Mouse (Mus musculus): ENCODE data around the gene Dnm3. TPM values are rescaled to one million over a fixed set of nuclear protein-coding genes. Genes with fewer than 3 reads are reported as not detected.

Dnm3 gene
- total RNA-seq, 1 experiment, result 0.49 TPM

DNA sequence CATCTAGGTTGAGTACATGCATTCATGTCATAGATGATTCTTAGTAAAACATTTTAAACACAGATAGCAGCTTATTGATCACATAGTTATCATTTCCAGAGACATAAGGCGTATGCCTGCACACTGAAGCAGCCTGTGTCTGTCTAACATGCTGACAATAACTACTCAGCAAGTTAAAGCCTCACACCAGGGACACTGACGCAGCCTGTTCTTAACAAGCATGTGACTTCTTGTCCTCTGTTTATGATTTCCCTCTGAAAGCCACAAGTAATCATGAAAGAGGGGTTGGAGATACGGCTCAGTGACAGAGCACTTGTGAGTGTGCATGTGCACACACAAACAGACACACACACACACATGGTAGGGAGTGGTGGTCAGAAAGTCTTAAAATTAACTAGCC, 294.4 kb downstream of the Dnm3 start:
- Histone ChIP-seq H3K36me3 (ENCODE audit: control insufficient read depth, insufficient read depth, low read length, poor library complexity, severe bottlenecking) (no peaks in the 10 kb centered on the region), H3K27ac (ENCODE audit: insufficient read depth, low read depth, low read length, poor library complexity, severe bottlenecking) (no peak overlapping the region), H3K4me1 (ENCODE audit: control insufficient read depth in 2 of 2, insufficient read depth in 2 of 2, low read length in 2 of 2, poor library complexity in 1 of 2) (no peaks in the 10 kb centered on the region), H3K9ac (ENCODE audit: insufficient read depth, low read depth, low read length, poor library complexity, severe bottlenecking) (no peak overlapping the region), H3K9me3 (ENCODE audit: control insufficient read depth, insufficient read depth, low read depth, low read length) (no peaks in the 10 kb centered on the region), H3K4me3 (ENCODE audit: insufficient read depth in 1 of 2, low read depth in 1 of 2, low read length in 2 of 2, poor library complexity in 1 of 2, severe bottlenecking in 1 of 2) (no peak overlapping the region)
- in situ Hi-C loops (cut with MboI; ENCODE audit: low sequenced_read_pairs in 2 of 2, unreplicated experiment in 2 of 2), result no loop called here
- no peak for TF ChIP-seq HCFC1 (IDR thresholded peaks at IDR 0.05; ENCODE audit: borderline replicate concordance, insufficient read depth, low read length)
- no peak for TF ChIP-seq ZC3H11A (IDR thresholded peaks at IDR 0.05; ENCODE audit: borderline replicate concordance, low read depth, low read length)
- no peak for TF ChIP-seq CHD2 (IDR thresholded peaks at IDR 0.05; ENCODE audit: low read depth, low read length)
- TF ChIP-seq MAFK (IDR thresholded peaks at IDR 0.05; ENCODE audit: insufficient read depth, low read depth, low read length), result no peak
- TF ChIP-seq ZNF384 (IDR thresholded peaks at IDR 0.05; ENCODE audit: low read depth, low read length), result no peak
- DNase-seq (ENCODE audit: low read depth, low spot score), result no peak

DNA sequence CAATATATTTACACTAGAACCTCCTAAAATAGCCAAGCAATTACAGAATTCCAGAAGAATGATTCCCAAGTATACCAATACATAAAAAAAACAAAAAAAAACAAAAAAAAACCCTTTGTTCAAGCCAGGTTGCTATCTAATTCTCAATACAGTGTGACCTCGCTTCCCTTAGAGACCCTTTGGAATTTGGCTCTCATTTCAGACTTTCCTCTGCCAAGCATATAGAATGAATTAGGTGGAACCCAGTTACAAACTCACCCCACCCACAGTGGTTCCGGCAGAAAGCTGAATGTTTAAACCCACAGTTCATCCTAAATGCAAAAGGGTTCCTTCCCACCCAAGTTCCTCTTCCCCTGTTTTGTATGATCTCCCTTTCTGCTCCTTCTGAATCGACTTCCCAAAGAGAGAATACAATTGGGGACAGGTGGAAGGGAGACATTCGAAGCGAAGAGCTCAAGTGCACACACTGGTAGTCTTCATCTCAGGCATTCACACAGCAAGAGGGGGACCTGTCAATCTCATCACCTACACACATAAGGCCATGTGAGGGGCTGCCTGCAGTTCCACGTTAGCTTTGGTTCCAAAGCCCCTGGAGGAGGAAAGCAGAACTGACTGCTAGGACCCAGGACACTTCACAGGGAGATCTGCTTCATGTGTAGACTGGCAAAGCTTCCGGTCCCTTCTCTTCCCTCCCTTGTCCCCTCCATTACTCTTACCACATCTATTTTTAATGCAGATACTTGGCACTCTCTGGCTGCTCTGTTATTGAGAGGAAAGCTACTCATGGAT, 296.5 kb downstream of the Dnm3 start:
- no peak for DNase-seq (ENCODE audit: low read depth, low spot score)
- Histone ChIP-seq H3K9me3 (ENCODE audit: control insufficient read depth, insufficient read depth, low read depth, low read length) (no peaks in the 10 kb centered on the region), H3K36me3 (ENCODE audit: control insufficient read depth, insufficient read depth, low read length, poor library complexity, severe bottlenecking) (no peaks in the 10 kb centered on the region), H3K9ac (ENCODE audit: insufficient read depth, low read depth, low read length, poor library complexity, severe bottlenecking) (no peak overlapping the region), H3K4me3 (ENCODE audit: insufficient read depth in 1 of 2, low read depth in 1 of 2, low read length in 2 of 2, poor library complexity in 1 of 2, severe bottlenecking in 1 of 2) (no peak overlapping the region), H3K27ac (ENCODE audit: insufficient read depth, low read depth, low read length, poor library complexity, severe bottlenecking) (no peak overlapping the region), H3K4me1 (ENCODE audit: control insufficient read depth in 2 of 2, insufficient read depth in 2 of 2, low read length in 2 of 2, poor library complexity in 1 of 2) (no peaks in the 10 kb centered on the region)
- in situ Hi-C loops (cut with MboI; ENCODE audit: low sequenced_read_pairs in 2 of 2, unreplicated experiment in 2 of 2), result no loop called here
- TF ChIP-seq MAFK (IDR thresholded peaks at IDR 0.05; ENCODE audit: insufficient read depth, low read depth, low read length) (no peak), CHD2 (IDR thresholded peaks at IDR 0.05; ENCODE audit: low read depth, low read length) (no peak), ZNF384 (IDR thresholded peaks at IDR 0.05; ENCODE audit: low read depth, low read length) (no peak), HCFC1 (IDR thresholded peaks at IDR 0.05; ENCODE audit: borderline replicate concordance, insufficient read depth, low read length) (no peak), ZC3H11A (IDR thresholded peaks at IDR 0.05; ENCODE audit: borderline replicate concordance, low read depth, low read length) (no peak)

DNA sequence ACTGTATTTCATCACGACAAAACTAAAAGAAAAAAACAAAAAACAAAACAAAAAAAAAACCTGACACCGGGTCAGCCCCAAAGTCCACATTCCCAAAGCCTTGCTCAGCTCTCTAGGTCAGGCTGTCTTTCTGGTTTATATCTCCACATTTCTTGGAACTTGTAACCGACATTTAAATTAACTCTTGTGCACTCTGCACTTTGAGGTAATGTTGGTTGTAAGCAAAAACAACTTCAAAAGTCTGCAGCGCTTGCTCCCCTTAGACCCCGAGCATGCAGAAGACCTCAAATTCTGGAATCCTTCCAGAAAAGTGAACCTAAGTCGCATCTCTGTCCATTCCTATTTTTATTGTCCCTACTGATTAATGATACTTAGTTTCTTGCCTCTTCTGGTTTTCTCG, 297.4 kb downstream of the Dnm3 start:
- H3K9me3 ChIP-seq (ENCODE audit: control insufficient read depth, insufficient read depth, low read depth, low read length), result no peaks in the 10 kb centered on the region
- no peak overlapping the region for H3K4me3 ChIP-seq (ENCODE audit: insufficient read depth in 1 of 2, low read depth in 1 of 2, low read length in 2 of 2, poor library complexity in 1 of 2, severe bottlenecking in 1 of 2)
- TF ChIP-seq HCFC1 (IDR thresholded peaks at IDR 0.05; ENCODE audit: borderline replicate concordance, insufficient read depth, low read length), result no peak
- TF ChIP-seq ZC3H11A (IDR thresholded peaks at IDR 0.05; ENCODE audit: borderline replicate concordance, low read depth, low read length), result no peak
- no peak for TF ChIP-seq ZNF384 (IDR thresholded peaks at IDR 0.05; ENCODE audit: low read depth, low read length)
- no peak for TF ChIP-seq CHD2 (IDR thresholded peaks at IDR 0.05; ENCODE audit: low read depth, low read length)
- no peak for TF ChIP-seq MAFK (IDR thresholded peaks at IDR 0.05; ENCODE audit: insufficient read depth, low read depth, low read length)
- DNase-seq (ENCODE audit: low read depth, low spot score), result no peak
- in situ Hi-C loops (cut with MboI; ENCODE audit: low sequenced_read_pairs in 2 of 2, unreplicated experiment in 2 of 2), result no loop called here
- H3K36me3 ChIP-seq (ENCODE audit: control insufficient read depth, insufficient read depth, low read length, poor library complexity, severe bottlenecking), result no peaks in the 10 kb centered on the region
- H3K9ac ChIP-seq (ENCODE audit: insufficient read depth, low read depth, low read length, poor library complexity, severe bottlenecking), result no peak overlapping the region
- no peak overlapping the region for H3K27ac ChIP-seq (ENCODE audit: insufficient read depth, low read depth, low read length, poor library complexity, severe bottlenecking)
- no peaks in the 10 kb centered on the region for H3K4me1 ChIP-seq (ENCODE audit: control insufficient read depth in 2 of 2, insufficient read depth in 2 of 2, low read length in 2 of 2, poor library complexity in 1 of 2)

DNA sequence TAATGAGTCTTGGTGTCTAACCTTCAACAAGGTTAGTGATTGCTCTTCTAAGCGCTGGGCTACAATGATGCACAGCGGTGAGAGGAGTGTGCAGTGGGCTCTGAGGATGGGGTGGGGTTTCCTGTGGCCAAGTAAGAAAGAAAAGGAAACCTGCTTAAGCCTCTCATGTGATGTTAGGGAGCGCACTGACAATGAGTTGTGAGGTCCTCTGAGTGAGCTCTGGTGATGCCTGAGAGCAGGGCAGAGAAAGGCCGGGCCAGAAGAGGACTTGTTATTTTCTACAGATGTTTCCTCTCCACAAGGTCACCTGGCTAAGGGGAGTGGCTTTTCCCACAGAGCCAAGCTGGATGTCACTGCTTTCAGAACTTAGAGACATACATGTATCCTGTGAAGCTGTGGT, 298.4 kb downstream of the Dnm3 start:
- no peaks in the 10 kb centered on the region for H3K36me3 ChIP-seq (ENCODE audit: control insufficient read depth, insufficient read depth, low read length, poor library complexity, severe bottlenecking)
- no peaks in the 10 kb centered on the region for H3K9me3 ChIP-seq (ENCODE audit: control insufficient read depth, insufficient read depth, low read depth, low read length)
- H3K27ac ChIP-seq (ENCODE audit: insufficient read depth, low read depth, low read length, poor library complexity, severe bottlenecking), result no peak overlapping the region
- in situ Hi-C loops (cut with MboI; ENCODE audit: low sequenced_read_pairs in 2 of 2, unreplicated experiment in 2 of 2), result no loop called here
- no peak for DNase-seq (ENCODE audit: low read depth, low spot score)
- no peaks in the 10 kb centered on the region for H3K4me1 ChIP-seq (ENCODE audit: control insufficient read depth in 2 of 2, insufficient read depth in 2 of 2, low read length in 2 of 2, poor library complexity in 1 of 2)
- H3K9ac ChIP-seq (ENCODE audit: insufficient read depth, low read depth, low read length, poor library complexity, severe bottlenecking), result no peak overlapping the region
- TF ChIP-seq CHD2 (IDR thresholded peaks at IDR 0.05; ENCODE audit: low read depth, low read length) (no peak), MAFK (IDR thresholded peaks at IDR 0.05; ENCODE audit: insufficient read depth, low read depth, low read length) (no peak), ZNF384 (IDR thresholded peaks at IDR 0.05; ENCODE audit: low read depth, low read length) (no peak), ZC3H11A (IDR thresholded peaks at IDR 0.05; ENCODE audit: borderline replicate concordance, low read depth, low read length) (no peak), HCFC1 (IDR thresholded peaks at IDR 0.05; ENCODE audit: borderline replicate concordance, insufficient read depth, low read length) (no peak)
- H3K4me3 ChIP-seq (ENCODE audit: insufficient read depth in 1 of 2, low read depth in 1 of 2, low read length in 2 of 2, poor library complexity in 1 of 2, severe bottlenecking in 1 of 2), result no peak overlapping the region

All from ES-E14 (cell line).